Mouse (Mus musculus) ES-E14 (cell line): Measurements from ENCODE around the gene Lrrc31.

Experiments
- CHD2 ChIP-seq: IDR thresholded peaks from 2 replicates; pipeline ENCODE4 v1.6.1; 2014; ENCODE audit warnings: mild to moderate bottlenecking, low read depth, low read length, inconsistent platforms
- MAFK ChIP-seq: IDR thresholded peaks from 2 replicates; pipeline ENCODE4 v1.6.1; 2014; ENCODE audit warnings: mild to moderate bottlenecking, low read depth, low read length, inconsistent platforms; ENCODE audit not compliant: insufficient read depth
- ZNF384 ChIP-seq: IDR thresholded peaks from 2 replicates; pipeline ENCODE4 v1.6.1; 2012; ENCODE audit warnings: low read depth, low read length, inconsistent platforms

GRCm38 (mm10) chr3:30710191-30710590, 10.5 kb upstream of the Lrrc31 start:
- TF ChIP-seq ZNF384 (no peak), MAFK (no peak), CHD2 (no peak)
